Mouse (Mus musculus) intestine, embryonic 16.5 days (tissue): ENCODE measurements at regions not wholly inside any gene's neighbourhood (a gene's known extent, or its start where the extent isn't known, plus 50 kb on each side); places are given as distances from the start of the nearest gene placed in this dataset.

ENCODE experiments used
- ATAC-seq: fragments of 200-750 bp; cut with Nextera tagmentation; 2 replicates; pipeline ENCODE4 v1.8.0; 2017; ENCODE audit warnings: moderate TSS enrichment, moderate library complexity
- H3K27ac ChIP-seq: fragments of 300-500 bp; sonication (generic); 2 replicates; pipeline ENCODE4 v1.5.1; 2014; ENCODE audit warnings: mild to moderate bottlenecking, low read length
- H3K27me3 ChIP-seq: fragments of 300-500 bp; sonication (generic); replicated peaks from 2 replicates; pipeline ENCODE4 v1.6.1; 2014; ENCODE audit warnings: low read length, control low read depth, mixed read lengths; ENCODE audit not compliant: control insufficient read depth, insufficient read depth
- H3K36me3 ChIP-seq: fragments of 300-500 bp; sonication (generic); 2 replicates; pipeline ENCODE4 v1.6.1; 2014; ENCODE audit warnings: low read length, control low read depth; ENCODE audit not compliant: control insufficient read depth, insufficient read depth
- H3K4me1 ChIP-seq: fragments of 300-500 bp; sonication (generic); 2 replicates; pipeline ENCODE4 v1.6.1; 2014; ENCODE audit warnings: low read length, control low read depth, mixed read lengths; ENCODE audit not compliant: control insufficient read depth, insufficient read depth
- H3K4me2 ChIP-seq: fragments of 300-500 bp; sonication (generic); 2 replicates; pipeline ENCODE4 v1.6.1; 2014; ENCODE audit warnings: low read depth, low read length, control low read depth
- H3K4me3 ChIP-seq: fragments of 300-500 bp; sonication (generic); 2 replicates; pipeline ENCODE4 v1.5.1; 2014; ENCODE audit warnings: mild to moderate bottlenecking, low read length
- H3K9ac ChIP-seq: fragments of 300-500 bp; sonication (generic); 2 replicates; pipeline ENCODE4 v1.6.1; 2014; ENCODE audit warnings: low read depth, low read length
- H3K9me3 ChIP-seq: fragments of 300-500 bp; sonication (generic); 2 replicates; pipeline ENCODE4 v1.6.1; 2016; ENCODE audit warnings: low read length, control low read depth; ENCODE audit not compliant: control insufficient read depth
- WGBS: fragments of 180-500 bp; shearing (Covaris S2); extraction: QIAGEN DNeasy Blood & Tissue Kit; methylation state at CpG from one replicate; pipeline ENCODE4 v1.1.7; 2014; 5-methylcytosine and 5-hydroxymethylcytosine counted together

DNA sequence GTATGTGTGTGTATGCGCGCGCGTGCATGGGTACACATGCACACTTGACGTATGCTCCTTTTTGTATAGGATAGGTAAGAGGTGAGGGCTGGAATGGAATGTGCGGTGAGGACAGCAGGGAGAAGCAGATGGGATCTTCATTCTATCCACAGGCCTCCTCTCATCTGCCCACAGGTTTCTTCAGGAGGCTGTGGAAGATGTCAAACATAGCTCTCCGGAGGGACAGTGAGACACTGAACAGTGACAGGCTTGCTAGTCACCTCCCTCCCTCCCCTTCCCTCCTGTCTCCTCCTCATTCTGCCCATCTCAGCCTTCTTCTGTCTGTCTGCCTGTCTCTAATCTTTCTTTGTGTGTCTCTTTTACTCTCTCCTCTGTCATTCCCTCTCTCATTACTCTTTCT is 124.6 kb downstream of the En1 start:
- 84% methylated on average over 7 of the region's 7 CpGs for WGBS
- no peaks in the 10 kb centered on the region for H3K4me1 ChIP-seq
- H3K4me2 ChIP-seq = no peak overlapping the region
- no peaks in the 10 kb centered on the region for H3K36me3 ChIP-seq
- ATAC-seq = no peak
- no peak overlapping the region for H3K4me3 ChIP-seq
- H3K9me3 ChIP-seq = no peaks in the 10 kb centered on the region
- H3K27me3 ChIP-seq = no peaks in the 10 kb centered on the region
- H3K27ac ChIP-seq = no peak overlapping the region
- no peak overlapping the region for H3K9ac ChIP-seq

DNA sequence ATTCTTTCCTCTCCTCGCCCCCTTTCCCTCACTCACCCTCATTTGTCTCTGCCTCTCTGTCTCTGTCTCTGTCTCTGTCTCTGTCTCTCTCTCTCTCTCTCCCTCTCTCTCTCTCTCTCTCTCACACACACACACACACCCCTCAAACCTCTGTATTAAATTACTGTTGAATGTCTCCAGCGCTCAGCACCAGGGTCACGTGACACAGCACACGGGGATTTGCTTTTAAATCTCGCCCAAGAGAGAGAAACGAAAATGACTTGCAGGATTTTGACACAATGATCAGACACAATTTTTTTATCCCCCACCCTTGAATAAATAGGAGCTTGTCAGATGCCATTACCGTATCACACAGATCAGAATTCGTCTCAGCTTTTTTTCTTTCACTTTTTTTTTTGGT is 125.2 kb downstream of the En1 start:
- H3K4me1 ChIP-seq = no peaks in the 10 kb centered on the region
- no peaks in the 10 kb centered on the region for H3K9me3 ChIP-seq
- H3K9ac ChIP-seq = no peak overlapping the region
- no peaks in the 10 kb centered on the region for H3K36me3 ChIP-seq
- WGBS = 65% methylated on average over 8 of the region's 8 CpGs
- no peak overlapping the region for H3K27ac ChIP-seq
- H3K27me3 ChIP-seq = no peaks in the 10 kb centered on the region
- no peak overlapping the region for H3K4me2 ChIP-seq
- ATAC-seq = no peak
- no peak overlapping the region for H3K4me3 ChIP-seq

DNA sequence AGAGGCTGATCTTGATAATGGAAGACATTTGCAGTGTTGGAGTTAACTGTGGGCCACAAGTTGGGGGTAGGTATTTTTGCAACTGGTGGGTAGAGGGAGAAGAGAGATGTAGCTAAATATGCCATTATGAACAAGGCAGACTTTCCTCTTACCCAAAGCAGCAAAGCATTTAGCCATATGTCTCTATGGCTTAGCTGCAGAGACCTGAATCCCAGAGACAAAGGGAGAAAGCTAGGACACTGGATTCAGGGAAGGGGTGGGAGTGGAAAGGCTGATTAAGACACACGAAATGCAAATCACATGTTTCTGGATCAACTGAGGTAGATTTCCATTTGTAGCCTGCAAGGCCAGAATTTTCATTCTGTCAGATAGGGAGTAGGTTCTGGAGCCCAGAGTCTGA is 129.8 kb downstream of the En1 start:
- no peak overlapping the region for H3K9ac ChIP-seq
- no peaks in the 10 kb centered on the region for H3K4me1 ChIP-seq
- no peak overlapping the region for H3K4me3 ChIP-seq
- H3K36me3 ChIP-seq = no peaks in the 10 kb centered on the region
- H3K9me3 ChIP-seq = no peaks in the 10 kb centered on the region
- 78% methylated on average over 1 of the region's 1 CpGs for WGBS
- no peak for ATAC-seq
- H3K4me2 ChIP-seq = no peak overlapping the region
- H3K27ac ChIP-seq = no peak overlapping the region
- no peaks in the 10 kb centered on the region for H3K27me3 ChIP-seq

DNA sequence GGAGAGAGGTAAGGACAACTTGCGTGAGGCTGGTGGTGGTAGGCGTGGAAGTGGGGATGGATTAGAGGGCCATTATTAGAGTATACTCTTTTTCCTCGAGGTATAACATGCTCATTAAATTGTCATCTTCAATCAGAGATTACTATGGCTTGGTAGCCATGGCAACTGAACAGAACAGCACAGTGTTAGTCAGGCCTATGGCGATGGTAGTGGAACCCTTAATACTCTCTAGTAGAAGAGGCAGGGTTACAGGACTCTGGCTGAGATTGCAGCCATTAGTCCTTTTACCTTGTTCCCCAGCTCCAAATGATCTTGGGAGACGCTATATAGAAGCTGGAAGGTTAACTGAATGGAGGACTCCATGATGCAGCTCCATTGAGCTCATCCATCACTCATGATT is 131.5 kb downstream of the En1 start:
- H3K4me2 ChIP-seq = no peak overlapping the region
- 82% methylated on average over 5 of the region's 5 CpGs for WGBS

DNA sequence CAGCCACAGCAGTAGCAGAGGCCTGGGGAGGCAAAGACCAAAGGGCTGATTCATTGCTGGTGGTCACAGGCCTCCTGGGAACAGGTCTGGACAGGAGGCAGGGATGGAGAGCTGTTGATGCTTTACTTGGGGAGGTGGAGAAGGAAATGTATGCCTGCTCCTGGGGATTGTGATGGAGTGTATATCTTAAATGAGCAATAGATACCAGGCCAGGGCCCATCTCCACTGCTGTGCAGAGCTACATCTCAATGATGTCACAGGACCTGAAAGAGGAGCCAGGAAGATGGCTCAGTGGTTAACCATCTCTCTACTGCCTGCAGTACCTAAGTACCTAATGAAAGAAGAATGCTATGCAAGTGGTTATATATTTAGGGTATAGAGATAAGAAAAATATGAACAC is 132.6 kb downstream of the En1 start:
- Histone ChIP-seq H3K9me3 (no peaks in the 10 kb centered on the region), H3K27ac (no peak overlapping the region), H3K27me3 (no peaks in the 10 kb centered on the region), H3K4me2 (no peak overlapping the region), H3K9ac (no peak overlapping the region), H3K36me3 (no peaks in the 10 kb centered on the region), H3K4me3 (no peak overlapping the region), H3K4me1 (no peaks in the 10 kb centered on the region)
- ATAC-seq = no peak

More for the DNA sequence above, 131.5 kb downstream of the En1 start:
- no peak overlapping the region for H3K4me3 ChIP-seq
- no peak overlapping the region for H3K27ac ChIP-seq
- H3K27me3 ChIP-seq = no peaks in the 10 kb centered on the region
- no peaks in the 10 kb centered on the region for H3K4me1 ChIP-seq
- no peaks in the 10 kb centered on the region for H3K9me3 ChIP-seq
- no peak overlapping the region for H3K9ac ChIP-seq
- no peak for ATAC-seq
- H3K36me3 ChIP-seq = no peaks in the 10 kb centered on the region

DNA sequence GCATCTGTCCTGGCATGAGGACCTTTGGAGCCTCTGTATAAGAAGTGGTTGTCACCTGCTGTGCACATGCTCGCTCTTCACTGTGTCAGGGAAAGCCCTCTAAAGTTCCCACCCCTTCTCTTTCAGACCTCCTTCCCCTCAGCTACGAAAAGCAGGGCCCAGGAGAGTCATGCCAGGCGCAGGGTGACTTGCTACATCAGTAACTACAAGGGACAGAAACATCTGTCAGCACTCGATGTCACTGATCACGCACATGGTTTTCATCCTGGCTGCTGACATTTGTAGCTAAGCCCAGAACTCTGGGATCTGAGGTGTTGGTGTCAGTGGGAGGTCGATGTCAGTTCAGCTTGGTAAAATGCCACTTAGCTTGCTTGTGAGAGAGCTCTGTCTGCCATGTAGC is 137.3 kb downstream of the En1 start:
- H3K4me1 ChIP-seq = no peaks in the 10 kb centered on the region
- no peak for ATAC-seq
- H3K27ac ChIP-seq = no peak overlapping the region
- H3K9me3 ChIP-seq = no peaks in the 10 kb centered on the region
- H3K9ac ChIP-seq = no peak overlapping the region
- H3K27me3 ChIP-seq = no peaks in the 10 kb centered on the region
- 59% methylated on average over 6 of the region's 6 CpGs for WGBS
- H3K4me2 ChIP-seq = no peak overlapping the region
- H3K36me3 ChIP-seq = no peaks in the 10 kb centered on the region
- no peak overlapping the region for H3K4me3 ChIP-seq

DNA sequence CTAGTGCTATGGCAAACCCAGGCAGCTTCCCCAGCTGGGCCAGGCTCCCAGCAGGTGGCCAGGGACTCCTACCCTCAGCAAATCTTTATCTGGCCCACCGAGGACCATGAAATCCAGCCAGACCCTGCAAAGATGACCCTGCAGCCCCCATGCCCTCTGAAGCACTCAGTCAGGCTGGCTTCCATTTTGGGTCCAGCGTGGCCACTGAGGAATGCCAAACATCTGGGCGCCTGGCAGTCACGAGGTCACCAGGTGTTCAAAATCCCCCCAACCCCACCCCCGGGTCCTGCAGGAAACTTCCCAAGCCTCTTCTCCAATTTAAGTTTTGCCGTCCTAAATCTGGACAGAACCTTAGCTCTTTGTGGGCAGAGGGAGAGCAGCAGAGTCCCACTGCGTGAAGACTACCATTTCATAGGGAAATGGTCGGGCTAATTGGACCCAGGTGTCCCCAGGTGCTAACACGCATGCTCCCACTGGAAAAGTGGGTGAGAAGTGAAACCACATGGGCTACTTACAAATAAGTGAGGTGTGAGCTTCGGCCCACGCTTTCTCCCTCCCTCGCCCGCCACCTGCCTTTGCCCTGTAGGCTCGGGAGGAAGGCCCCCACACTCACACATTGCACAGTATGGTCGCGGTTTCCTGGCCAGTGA is 139.0 kb downstream of the En1 start:
- Histone ChIP-seq H3K36me3 (no peaks in the 10 kb centered on the region), H3K9me3 (no peaks in the 10 kb centered on the region), H3K9ac (no peak overlapping the region), H3K27ac (no peak overlapping the region), H3K4me1 (no peaks in the 10 kb centered on the region), H3K27me3 (no peaks in the 10 kb centered on the region), H3K4me2 (no peak overlapping the region), H3K4me3 (no peak overlapping the region)
- WGBS = 78% methylated on average over 16 of the region's 16 CpGs
- ATAC-seq = no peak

DNA sequence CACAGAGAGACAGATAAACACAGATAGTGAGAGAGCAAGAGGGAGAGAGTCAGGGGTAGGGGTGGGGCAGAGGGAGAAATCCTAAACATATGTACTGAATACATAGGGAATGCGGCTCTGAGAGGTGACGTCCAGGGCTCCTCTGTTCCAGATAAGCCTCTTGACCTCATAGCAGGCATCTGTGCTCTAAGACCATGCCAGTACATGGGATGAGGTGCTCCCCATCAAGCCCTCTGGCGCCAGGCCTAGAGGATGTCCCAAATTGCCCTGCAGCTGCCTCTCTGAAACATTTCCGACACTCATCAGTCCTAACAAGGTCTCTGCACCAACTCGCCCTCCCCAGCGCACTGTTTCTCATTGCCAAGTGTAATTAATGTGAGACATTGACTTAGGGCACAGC is 146.7 kb downstream of the En1 start:
- ATAC-seq = no peak
- no peaks in the 10 kb centered on the region for H3K36me3 ChIP-seq
- 74% methylated on average over 6 of the region's 6 CpGs for whole genome bisulfite sequencing
- no peaks in the 10 kb centered on the region for H3K9me3 ChIP-seq
- H3K27ac ChIP-seq = no peak overlapping the region
- H3K27me3 ChIP-seq = no peaks in the 10 kb centered on the region
- H3K4me2 ChIP-seq = no peak overlapping the region
- no peak overlapping the region for H3K4me3 ChIP-seq
- H3K4me1 ChIP-seq = no peaks in the 10 kb centered on the region
- no peak overlapping the region for H3K9ac ChIP-seq

DNA sequence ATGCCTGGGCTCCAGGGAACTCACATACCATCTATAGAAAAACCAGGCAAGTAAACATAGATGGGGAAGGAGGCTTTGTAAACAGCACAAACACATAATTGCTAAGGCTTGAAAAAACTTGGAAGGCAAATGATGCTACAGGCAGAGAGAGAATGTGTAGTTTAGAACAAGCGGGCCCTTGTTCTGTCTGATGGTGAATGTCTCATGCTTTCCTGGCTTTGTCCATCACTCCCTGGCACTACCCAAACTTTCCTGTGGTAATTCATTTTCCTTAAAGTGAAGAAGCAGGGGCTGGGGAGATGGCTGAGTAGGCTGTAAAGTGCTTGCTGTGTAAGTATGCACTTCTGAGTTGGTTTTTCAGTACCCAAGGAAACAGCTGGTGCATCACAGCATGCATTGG is 151.2 kb downstream of the En1 start:
- no peaks in the 10 kb centered on the region for H3K9me3 ChIP-seq
- H3K36me3 ChIP-seq = no peaks in the 10 kb centered on the region
- H3K27ac ChIP-seq = no peak overlapping the region
- WGBS = 92% methylated on average over 1 of the region's 1 CpGs
- H3K9ac ChIP-seq = no peak overlapping the region
- ATAC-seq = no peak
- no peaks in the 10 kb centered on the region for H3K4me1 ChIP-seq
- H3K4me3 ChIP-seq = no peak overlapping the region
- no peaks in the 10 kb centered on the region for H3K27me3 ChIP-seq
- H3K4me2 ChIP-seq = no peak overlapping the region

DNA sequence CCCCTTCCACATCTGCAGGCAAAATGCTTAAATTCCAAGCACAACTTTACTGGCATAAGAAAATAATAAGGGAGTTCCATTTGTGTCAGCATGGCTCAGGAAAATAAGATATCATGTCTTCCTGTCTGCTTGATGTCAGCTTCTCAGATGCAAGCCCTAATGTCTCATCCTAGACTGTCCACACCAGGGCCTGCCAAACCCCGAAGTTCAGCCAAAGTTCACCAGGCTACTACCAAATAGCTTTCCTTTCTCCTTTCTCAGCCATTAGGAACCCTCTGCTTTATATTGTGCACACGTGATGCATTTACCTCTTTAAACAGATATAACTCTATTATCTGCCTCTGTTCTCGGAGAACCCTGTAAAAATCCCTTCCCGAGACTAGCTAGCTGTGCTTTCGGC is 152.1 kb downstream of the En1 start:
- Histone ChIP-seq H3K4me1 (no peaks in the 10 kb centered on the region), H3K4me2 (no peak overlapping the region), H3K9me3 (no peaks in the 10 kb centered on the region), H3K36me3 (no peaks in the 10 kb centered on the region), H3K4me3 (no peak overlapping the region), H3K9ac (no peak overlapping the region), H3K27ac (no peak overlapping the region; the same call in 1 of the 2 replicates), H3K27me3 (no peaks in the 10 kb centered on the region)
- ATAC-seq = peak; percentile 74
- WGBS = 66% methylated on average over 5 of the region's 5 CpGs
